Mouse (Mus musculus): Measurements from ENCODE around the gene Tas2r120. TPM values are rescaled to one million over a fixed set of nuclear protein-coding genes. Genes with fewer than 3 reads are reported as not detected.

Gene Tas2r120
- total RNA-seq (2023): not detected

DNA sequence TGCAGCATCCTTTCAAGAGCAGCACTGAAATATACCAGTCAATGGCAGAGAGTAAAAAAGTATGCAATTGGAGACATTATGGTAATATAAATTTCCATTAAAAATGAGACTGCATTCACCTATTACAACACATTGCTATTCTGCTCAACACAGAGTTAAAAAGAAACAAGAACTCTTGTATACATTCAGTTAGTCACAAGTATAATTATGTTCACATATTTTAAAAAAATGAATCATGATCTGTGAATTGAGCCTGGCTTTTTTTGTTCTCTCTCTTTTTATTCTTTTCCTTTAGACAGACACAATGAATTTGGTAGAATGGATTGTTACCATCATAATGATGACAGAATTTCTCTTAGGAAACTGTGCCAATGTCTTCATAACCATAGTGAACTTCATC, at the start of gene Tas2r120:
Gene Tas2r120 (plus strand): TSS at position 301 of the 400 bp plus-strand sequence.

GRCm38 (mm10) chr6:132651426-132651825, 5.3 kb upstream of the Tas2r120 start, which contains the start of gene A630073D07Rik:
Gene A630073D07Rik, minus strand, starts transcription at chr6:132651526.

DNA sequence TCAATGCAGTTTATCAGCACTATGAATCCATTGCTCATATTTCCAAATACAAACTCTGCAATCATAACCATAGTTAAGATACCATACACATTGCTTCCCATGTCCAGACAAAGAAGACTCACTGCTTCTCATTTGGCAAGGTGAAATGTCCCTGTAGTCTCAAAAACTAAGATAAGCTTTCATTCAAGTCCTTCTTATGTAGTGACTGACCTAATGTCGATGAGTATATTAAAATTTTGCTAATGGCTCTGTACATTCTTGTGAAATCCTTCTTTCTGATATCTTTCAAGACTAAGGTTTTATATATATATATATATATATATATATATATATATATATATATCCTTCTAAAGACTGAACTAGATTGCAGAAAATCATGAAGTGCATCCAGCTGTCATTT, 44.2 kb downstream of the Tas2r120 start, which contains the start of gene Tas2r121:
Gene Tas2r121 (minus strand): TSS at position 101 of the 400 bp plus-strand sequence.

Other genes with a start within 250 kb of the Tas2r120 start
- not detected for gene Prh1, start 87.1 kb upstream of the Tas2r120 start, total RNA-seq (2023)
- not detected for gene Prp2, start 61.0 kb upstream of the Tas2r120 start, total RNA-seq (2023)
- gene A630073D07Rik, start 5.4 kb upstream of the Tas2r120 start, total RNA-seq (2023): not detected
- gene Tas2r121, start 44.1 kb downstream of the Tas2r120 start, total RNA-seq (2023): not detected
- not detected for gene Tas2r122, start 55.0 kb downstream of the Tas2r120 start, total RNA-seq (2023)
- not detected for gene Tas2r115, start 81.1 kb downstream of the Tas2r120 start, total RNA-seq (2023)
- not detected for gene Tas2r124, start 97.8 kb downstream of the Tas2r120 start, total RNA-seq (2023)
- not detected for gene Tas2r102, start 105.2 kb downstream of the Tas2r120 start, total RNA-seq (2023)
- gene Tas2r136, start 121.2 kb downstream of the Tas2r120 start, total RNA-seq (2023): not detected
- not detected for gene Tas2r117, start 145.9 kb downstream of the Tas2r120 start, total RNA-seq (2023)
- not detected for gene Tas2r123, start 190.2 kb downstream of the Tas2r120 start, total RNA-seq (2023)
- gene Tas2r116, start 198.5 kb downstream of the Tas2r120 start, total RNA-seq (2023): not detected
- gene Tas2r110, start 211.1 kb downstream of the Tas2r120 start, total RNA-seq (2023): not detected
- gene Tas2r113, start 236.1 kb downstream of the Tas2r120 start, total RNA-seq (2023): not detected